Mouse (Mus musculus) inflammation-experienced regulatory T-cells (primary cell): Measurements from ENCODE around the gene Nsg2. TPM values are rescaled to one million over a fixed set of nuclear protein-coding genes. Genes with fewer than 3 reads are reported as not detected.

Experiments
- polyA plus RNA-seq, 2 experiments: library from polyadenylated mRNA; unstranded; fragments of 100-300 nt; shearing (Covaris generic); gene quantifications; one replicate each; pipeline ENCODE4 v1.2.1; 2017

Nsg2 gene
- polyA plus RNA-seq: 100 to 1,000 TPM in 1 of 2 experiments, 10 to 100 TPM in 1; 94.8 to 121 TPM

DNA sequence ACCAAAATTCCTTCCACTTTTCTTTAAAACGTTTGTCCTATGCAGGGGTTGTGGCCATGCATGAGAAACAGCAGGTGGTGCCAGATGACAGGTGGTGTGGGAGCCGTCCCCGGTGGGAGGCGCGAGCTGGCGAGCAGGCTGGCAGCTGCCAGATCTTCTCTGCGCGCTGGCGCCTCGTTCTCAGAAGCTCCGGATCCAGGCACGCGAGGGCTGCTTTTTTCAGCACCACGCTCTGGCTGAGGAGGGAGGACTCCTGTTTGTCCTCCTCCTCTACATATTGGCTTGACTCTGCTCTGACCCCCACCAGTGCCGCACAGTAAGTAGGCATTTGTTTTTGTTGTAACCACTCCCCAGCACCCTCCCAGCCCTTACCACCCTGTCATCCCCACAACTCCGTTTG is at the start of gene Nsg2:
Nsg2 (plus strand) TSS at position 183 of the 400 bp plus-strand sequence.

GRCm38 (mm10) chr11:31965256-31966134 is 34.8 kb upstream of the Nsg2 start, which contains the start of gene 4930524B15Rik:
Gene 4930524B15Rik (plus strand): TSS chr11:31965592.

Other genes with a start within 250 kb of the Nsg2 start
- gene Cpeb4, start 128.3 kb upstream of the Nsg2 start, polyA plus RNA-seq: 10 to 100 TPM in 1 of 2 experiments, 1 to 10 TPM in 1; 8.7 to 12.6 TPM
- gene 4930524B15Rik, start 34.9 kb upstream of the Nsg2 start, polyA plus RNA-seq: not detected
- gene Il9r, start 199.8 kb downstream of the Nsg2 start, polyA plus RNA-seq: 10 to 100 TPM; 10.5 to 15.5 TPM
- 10 to 100 TPM; 34.8 to 35.2 TPM for gene Snrnp25, start 205.0 kb downstream of the Nsg2 start, polyA plus RNA-seq
- gene Rhbdf1, start 221.8 kb downstream of the Nsg2 start, polyA plus RNA-seq: 1 to 10 TPM in 1 of 2 experiments, not detected in 1; 1.2 TPM
- gene Mpg, start 226.0 kb downstream of the Nsg2 start, polyA plus RNA-seq: 10 to 100 TPM; 24.2 to 33.4 TPM